Mouse (Mus musculus): ENCODE results near the gene Wipf3. TPM values are rescaled to one million over a fixed set of nuclear protein-coding genes. Genes with fewer than 3 reads are reported as not detected.

Wipf3 gene
- polyA plus RNA-seq, 1 experiment = 0.29 TPM

DNA sequence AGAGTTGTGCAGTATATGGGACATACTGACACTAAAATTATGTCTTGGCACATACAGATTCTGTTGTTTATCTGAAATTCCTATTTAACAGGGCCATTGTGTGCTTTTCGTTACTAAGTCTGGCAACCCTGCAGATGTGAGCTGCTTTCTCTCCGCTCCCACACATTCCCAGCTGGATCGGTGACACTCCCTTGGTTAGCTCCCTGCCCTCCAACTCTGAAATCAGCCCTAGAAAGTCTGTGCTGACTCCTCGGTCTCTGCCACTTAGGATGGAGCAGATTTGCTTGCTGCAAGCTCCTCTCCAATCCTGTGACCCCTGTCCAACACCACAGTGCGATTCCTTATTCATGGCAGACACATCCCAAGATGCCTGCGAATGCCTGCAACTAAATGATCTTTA is 35.5 kb upstream of the Wipf3 start:
- Histone ChIP-seq H3K36me3 (ENCODE audit: control insufficient read depth, insufficient read depth) (no peaks in the 10 kb centered on the region), H3K79me2 (ENCODE audit: control insufficient read depth, insufficient read depth) (no peaks in the 10 kb centered on the region), H3K4me3 (no peak overlapping the region), H3K4me2 (ENCODE audit: low read depth) (no peak overlapping the region), H3K27me3 (ENCODE audit: control insufficient read depth, insufficient read depth, insufficient read length) (no peaks in the 10 kb centered on the region), H3ac (ENCODE audit: control insufficient read depth, insufficient read length) (no peak overlapping the region)
- TF ChIP-seq POLR2AphosphoS2 (IDR thresholded peaks at IDR 0.05; ENCODE audit: insufficient read length, low read depth) = no peak
- no peak for TF ChIP-seq TCF12 (IDR thresholded peaks at IDR 0.05; ENCODE audit: insufficient read depth, poor library complexity, severe bottlenecking)
- TF ChIP-seq USF1 (IDR thresholded peaks at IDR 0.05; ENCODE audit: low read depth) = no peak
- no peak for TF ChIP-seq POLR2A (IDR thresholded peaks at IDR 0.05; ENCODE audit: insufficient read length, low read depth)
- TF ChIP-seq MAX (IDR thresholded peaks at IDR 0.05; ENCODE audit: low read depth) = no peak
- TF ChIP-seq REST (IDR thresholded peaks at IDR 0.05; ENCODE audit: insufficient read depth, insufficient read length) = no peak
- TF ChIP-seq MYOG (IDR thresholded peaks at IDR 0.05; ENCODE audit: control insufficient read depth in 1 of 3, insufficient read depth in 1 of 3, insufficient read length in 2 of 3, low read depth in 2 of 3) = no peak
- TF ChIP-seq SRF (IDR thresholded peaks at IDR 0.05; ENCODE audit: control insufficient read depth, insufficient read length, low read depth) = no peak
- TF ChIP-seq E2F4 (IDR thresholded peaks at IDR 0.05; ENCODE audit: insufficient read depth) = no peak
- TF ChIP-seq CEBPB (IDR thresholded peaks at IDR 0.05; ENCODE audit: insufficient read depth, poor library complexity, severe bottlenecking) = no peak
- no peak for TF ChIP-seq TCF3 (IDR thresholded peaks at IDR 0.05; ENCODE audit: insufficient read length, low read depth)

- TF ChIP-seq TCF12 (IDR thresholded peaks at IDR 0.05; ENCODE audit: insufficient read depth, poor library complexity, severe bottlenecking) (no peak), REST (IDR thresholded peaks at IDR 0.05; ENCODE audit: insufficient read depth, insufficient read length) (no peak), USF1 (IDR thresholded peaks at IDR 0.05; ENCODE audit: low read depth) (no peak), TCF3 (IDR thresholded peaks at IDR 0.05; ENCODE audit: insufficient read length, low read depth) (no peak), SRF (IDR thresholded peaks at IDR 0.05; ENCODE audit: control insufficient read depth, insufficient read length, low read depth) (no peak), MYOG (IDR thresholded peaks at IDR 0.05; ENCODE audit: control insufficient read depth in 1 of 3, insufficient read depth in 1 of 3, insufficient read length in 2 of 3, low read depth in 2 of 3) (no peak), POLR2A (IDR thresholded peaks at IDR 0.05; ENCODE audit: insufficient read length, low read depth) (no peak), POLR2AphosphoS2 (IDR thresholded peaks at IDR 0.05; ENCODE audit: insufficient read length, low read depth) (no peak), MAX (IDR thresholded peaks at IDR 0.05; ENCODE audit: low read depth) (no peak), CEBPB (IDR thresholded peaks at IDR 0.05; ENCODE audit: insufficient read depth, poor library complexity, severe bottlenecking) (no peak), E2F4 (IDR thresholded peaks at IDR 0.05; ENCODE audit: insufficient read depth) (no peak), MYOD1 (IDR thresholded peaks at IDR 0.05; ENCODE audit: control insufficient read depth in 1 of 3, insufficient read length in 2 of 3, low read depth in 2 of 3) (no peak)
- Histone ChIP-seq H3K79me2 (ENCODE audit: control insufficient read depth, insufficient read depth) (no peaks in the 10 kb centered on the region), H3K36me3 (ENCODE audit: control insufficient read depth, insufficient read depth) (no peaks in the 10 kb centered on the region), H3ac (ENCODE audit: control insufficient read depth, insufficient read length) (no peak overlapping the region), H3K4me3 (no peak overlapping the region), H3K27me3 (ENCODE audit: control insufficient read depth, insufficient read depth, insufficient read length) (no peaks in the 10 kb centered on the region), H3K4me2 (ENCODE audit: low read depth) (no peak overlapping the region)
These were observed 30.0 kb upstream of the Wipf3 start for GRCm38 (mm10) chr6:54399194-54399923.

- Histone ChIP-seq H3K4me3 (no peak overlapping the region), H3K79me2 (ENCODE audit: control insufficient read depth, insufficient read depth) (no peaks in the 10 kb centered on the region), H3K4me2 (ENCODE audit: low read depth) (no peak overlapping the region), H3K36me3 (ENCODE audit: control insufficient read depth, insufficient read depth) (no peaks in the 10 kb centered on the region), H3ac (ENCODE audit: control insufficient read depth, insufficient read length) (no peak overlapping the region), H3K27me3 (ENCODE audit: control insufficient read depth, insufficient read depth, insufficient read length) (no peaks in the 10 kb centered on the region)
- no peak for TF ChIP-seq POLR2A (IDR thresholded peaks at IDR 0.05; ENCODE audit: insufficient read length, low read depth)
- no peak for TF ChIP-seq CEBPB (IDR thresholded peaks at IDR 0.05; ENCODE audit: insufficient read depth, poor library complexity, severe bottlenecking)
These were observed 27.9 kb upstream of the Wipf3 start for GRCm38 (mm10) chr6:54401503-54401902.

DNA sequence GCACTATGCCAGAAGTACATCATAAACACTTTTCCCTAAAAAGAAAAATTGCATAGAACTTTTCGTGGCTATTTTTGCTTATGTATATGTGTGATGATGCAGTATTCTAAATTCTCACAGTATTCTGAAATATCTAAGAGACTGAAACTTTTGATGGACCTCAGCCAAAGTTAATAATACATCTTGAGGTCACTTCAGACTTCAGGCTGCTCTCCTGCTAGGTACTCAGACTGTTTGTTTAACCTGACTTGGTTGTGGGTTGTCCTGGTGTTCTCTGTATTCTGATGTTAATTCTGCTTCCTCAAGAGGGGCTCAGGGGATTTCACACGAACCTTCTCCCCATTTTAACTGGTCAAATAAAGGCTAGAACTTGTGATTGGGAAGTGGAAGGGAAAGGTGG is 24.5 kb upstream of the Wipf3 start:
- Histone ChIP-seq H3ac (ENCODE audit: control insufficient read depth, insufficient read length) (no peak overlapping the region), H3K27me3 (ENCODE audit: control insufficient read depth, insufficient read depth, insufficient read length) (no peaks in the 10 kb centered on the region), H3K36me3 (ENCODE audit: control insufficient read depth, insufficient read depth) (no peaks in the 10 kb centered on the region), H3K79me2 (ENCODE audit: control insufficient read depth, insufficient read depth) (no peaks in the 10 kb centered on the region), H3K4me2 (ENCODE audit: low read depth) (no peak overlapping the region), H3K4me3 (no peak overlapping the region)
- TF ChIP-seq TCF12 (IDR thresholded peaks at IDR 0.05; ENCODE audit: insufficient read depth, poor library complexity, severe bottlenecking) (no peak), USF1 (IDR thresholded peaks at IDR 0.05; ENCODE audit: low read depth) (no peak), MAX (IDR thresholded peaks at IDR 0.05; ENCODE audit: low read depth) (no peak), REST (IDR thresholded peaks at IDR 0.05; ENCODE audit: insufficient read depth, insufficient read length) (no peak), SRF (IDR thresholded peaks at IDR 0.05; ENCODE audit: control insufficient read depth, insufficient read length, low read depth) (no peak), MYOD1 (IDR thresholded peaks at IDR 0.05; ENCODE audit: control insufficient read depth in 1 of 3, insufficient read length in 2 of 3, low read depth in 2 of 3) (no peak), POLR2A (IDR thresholded peaks at IDR 0.05; ENCODE audit: insufficient read length, low read depth) (no peak), CEBPB (IDR thresholded peaks at IDR 0.05; ENCODE audit: insufficient read depth, poor library complexity, severe bottlenecking) (no peak), TCF3 (IDR thresholded peaks at IDR 0.05; ENCODE audit: insufficient read length, low read depth) (no peak), MYOG (IDR thresholded peaks at IDR 0.05; ENCODE audit: control insufficient read depth in 1 of 3, insufficient read depth in 1 of 3, insufficient read length in 2 of 3, low read depth in 2 of 3) (no peak), POLR2AphosphoS2 (IDR thresholded peaks at IDR 0.05; ENCODE audit: insufficient read length, low read depth) (no peak)

DNA sequence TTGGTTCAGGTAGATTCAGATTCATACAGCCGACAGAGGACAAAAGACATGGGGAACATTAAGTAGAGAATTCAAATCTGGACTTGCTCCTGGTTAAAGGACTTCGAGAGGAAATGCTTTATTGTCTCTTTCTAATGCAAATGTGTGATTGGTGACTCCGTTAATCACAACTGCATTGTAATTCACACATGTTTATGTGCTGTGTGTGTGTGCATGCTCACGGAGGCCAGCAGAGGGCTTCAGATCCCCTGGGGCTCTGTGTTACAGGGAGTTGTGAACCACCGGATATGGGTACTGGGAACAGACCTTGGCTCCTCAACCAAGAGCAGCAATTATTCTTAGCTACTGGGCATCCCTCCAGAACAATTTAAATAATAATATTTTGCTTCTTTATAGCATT is 23.3 kb upstream of the Wipf3 start:
- Histone ChIP-seq H3K27me3 (ENCODE audit: control insufficient read depth, insufficient read depth, insufficient read length) (no peaks in the 10 kb centered on the region), H3K36me3 (ENCODE audit: control insufficient read depth, insufficient read depth) (no peaks in the 10 kb centered on the region), H3ac (ENCODE audit: control insufficient read depth, insufficient read length) (no peak overlapping the region), H3K79me2 (ENCODE audit: control insufficient read depth, insufficient read depth) (no peaks in the 10 kb centered on the region), H3K4me2 (ENCODE audit: low read depth) (no peak overlapping the region), H3K4me3 (no peak overlapping the region)
- TF ChIP-seq POLR2A (IDR thresholded peaks at IDR 0.05; ENCODE audit: insufficient read length, low read depth) (no peak), POLR2AphosphoS2 (IDR thresholded peaks at IDR 0.05; ENCODE audit: insufficient read length, low read depth) (no peak), SRF (IDR thresholded peaks at IDR 0.05; ENCODE audit: control insufficient read depth, insufficient read length, low read depth) (no peak), E2F4 (IDR thresholded peaks at IDR 0.05; ENCODE audit: insufficient read depth) (no peak), REST (IDR thresholded peaks at IDR 0.05; ENCODE audit: insufficient read depth, insufficient read length) (no peak), CEBPB (IDR thresholded peaks at IDR 0.05; ENCODE audit: insufficient read depth, poor library complexity, severe bottlenecking) (no peak), TCF12 (IDR thresholded peaks at IDR 0.05; ENCODE audit: insufficient read depth, poor library complexity, severe bottlenecking) (no peak), TCF3 (IDR thresholded peaks at IDR 0.05; ENCODE audit: insufficient read length, low read depth) (no peak), MYOD1 (IDR thresholded peaks at IDR 0.05; ENCODE audit: control insufficient read depth in 1 of 3, insufficient read length in 2 of 3, low read depth in 2 of 3) (no peak), MAX (IDR thresholded peaks at IDR 0.05; ENCODE audit: low read depth) (no peak), MYOG (IDR thresholded peaks at IDR 0.05; ENCODE audit: control insufficient read depth in 1 of 3, insufficient read depth in 1 of 3, insufficient read length in 2 of 3, low read depth in 2 of 3) (no peak), USF1 (IDR thresholded peaks at IDR 0.05; ENCODE audit: low read depth) (no peak)
